Mouse (Mus musculus): ENCODE results near the gene Bcl11b. TPM values are rescaled to one million over a fixed set of nuclear protein-coding genes. Genes with fewer than 3 reads are reported as not detected.

Bcl11b gene
- total RNA-seq, 2 experiments from 2014 or later: not detected

- ATAC-seq (replicated peaks; ENCODE audit: low FRiP score, poor library complexity, severe bottlenecking): no peak
Measured at GRCm38 (mm10) chr12:107999751-108000714, 3.4 kb downstream of the Bcl11b start.

DNA sequence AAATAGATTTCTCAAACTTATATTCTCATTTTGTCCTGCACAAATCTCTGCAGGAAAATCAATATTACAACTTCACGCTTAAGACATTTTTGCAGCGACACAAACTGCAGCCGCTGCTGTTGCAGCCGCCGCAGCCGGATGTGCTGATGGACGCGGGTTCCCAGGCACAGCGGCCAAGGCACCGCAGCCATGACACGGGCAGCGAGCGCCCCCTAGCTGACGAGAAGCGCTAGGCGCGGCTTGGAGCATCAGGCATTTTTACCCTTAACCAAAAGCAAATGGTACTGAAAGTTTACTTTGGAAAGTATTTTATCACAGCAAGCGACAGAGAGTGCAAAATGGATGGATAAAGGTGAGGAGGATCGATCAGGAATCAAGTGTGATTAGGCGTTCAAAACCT is 4.7 kb downstream of the Bcl11b start:
- ATAC-seq (replicated peaks; ENCODE audit: low FRiP score, poor library complexity, severe bottlenecking): no peak

GRCm38 (mm10) chr12:107997901-107998300 is 5.5 kb downstream of the Bcl11b start:
- ATAC-seq (replicated peaks; ENCODE audit: low FRiP score, poor library complexity, severe bottlenecking): no peak

GRCm38 (mm10) chr12:107997241-107997640 is 6.2 kb downstream of the Bcl11b start:
- no peak for ATAC-seq (replicated peaks; ENCODE audit: low FRiP score, poor library complexity, severe bottlenecking)

DNA sequence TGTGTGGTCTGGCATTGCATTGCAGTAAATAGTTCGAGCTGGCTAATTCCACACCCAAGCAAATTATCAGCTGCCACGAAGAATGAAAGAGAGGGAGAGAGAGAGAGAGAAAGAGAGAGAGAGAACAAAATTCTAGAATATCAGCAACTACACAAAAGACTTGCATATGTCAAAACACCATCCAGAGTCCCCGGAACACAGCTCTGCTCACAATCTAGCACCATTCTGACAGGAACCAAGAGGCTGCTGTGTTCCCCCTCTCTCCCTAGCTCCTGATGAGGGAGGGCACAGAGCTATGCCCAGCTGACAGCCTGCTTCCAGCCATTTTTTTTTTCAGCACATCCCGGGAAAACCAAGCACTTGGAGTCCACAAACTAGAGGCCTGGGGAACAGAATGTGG is 6.6 kb downstream of the Bcl11b start:
- no peak for ATAC-seq (replicated peaks; ENCODE audit: low FRiP score, poor library complexity, severe bottlenecking)

- ATAC-seq (replicated peaks; ENCODE audit: low FRiP score, poor library complexity, severe bottlenecking): no peak
Measured at GRCm38 (mm10) chr12:107996216-107996615, 7.2 kb downstream of the Bcl11b start.

DNA sequence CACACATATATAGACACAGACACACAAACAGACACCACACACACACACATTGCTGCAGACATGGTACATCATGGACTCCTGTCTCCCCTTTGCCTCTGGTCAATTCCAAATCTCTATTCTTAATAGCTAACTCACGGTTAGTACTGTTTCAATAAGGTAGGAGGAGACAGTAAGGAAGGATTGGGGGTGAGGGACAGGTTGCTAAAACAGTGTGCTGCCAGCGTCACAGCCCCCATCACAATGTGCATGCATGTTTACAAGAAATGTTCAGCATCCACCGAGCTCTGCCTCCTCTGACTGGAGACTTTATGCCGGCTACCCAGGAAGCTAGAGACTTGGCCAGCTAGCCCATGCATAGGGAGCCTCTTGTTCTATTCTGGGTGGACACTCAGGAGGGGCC is 9.0 kb downstream of the Bcl11b start:
- no peak for ATAC-seq (replicated peaks; ENCODE audit: low FRiP score, poor library complexity, severe bottlenecking)

DNA sequence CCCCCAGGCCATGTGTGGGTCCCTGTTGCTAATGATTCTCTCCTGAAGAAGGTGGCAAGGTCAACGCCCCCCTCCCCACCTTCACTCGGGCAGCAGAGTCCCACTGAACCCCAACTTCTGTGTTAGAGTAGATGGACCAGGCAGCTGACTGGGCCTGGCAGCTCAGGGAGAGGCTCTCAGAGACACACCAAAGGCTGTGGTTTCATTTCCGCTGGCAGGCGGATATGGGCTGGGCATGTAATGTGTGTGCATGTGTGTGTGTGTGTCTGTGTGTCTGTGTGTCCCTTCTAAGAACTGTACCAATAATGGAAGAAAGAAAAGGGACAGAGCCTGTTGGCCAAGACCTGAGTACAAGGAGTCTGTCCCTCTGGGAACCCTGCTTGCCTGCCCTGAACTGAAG is 10.4 kb downstream of the Bcl11b start:
- ATAC-seq (replicated peaks; ENCODE audit: low FRiP score, poor library complexity, severe bottlenecking): no peak

DNA sequence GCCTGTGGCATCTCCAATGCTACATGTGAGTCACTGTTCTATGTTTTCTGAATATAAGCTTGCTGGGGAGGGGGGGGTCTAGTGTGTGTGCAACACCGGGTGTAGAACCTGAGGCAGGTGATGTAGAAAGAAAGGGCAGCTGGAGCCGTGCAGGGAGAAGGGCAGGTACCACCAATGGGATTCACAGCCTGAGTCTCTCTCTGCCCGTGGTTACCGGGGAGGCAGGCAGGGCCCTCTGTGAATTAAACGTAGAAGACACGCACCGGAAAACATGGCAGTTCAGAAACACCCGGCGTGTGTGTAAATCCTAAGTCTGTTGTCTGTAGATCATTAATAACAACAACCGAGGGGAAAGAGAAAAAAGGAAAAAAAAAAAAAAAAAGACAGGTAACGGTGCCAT is 12.2 kb downstream of the Bcl11b start:
- no peak for ATAC-seq (replicated peaks; ENCODE audit: low FRiP score, poor library complexity, severe bottlenecking)

- ATAC-seq (replicated peaks; ENCODE audit: low FRiP score, poor library complexity, severe bottlenecking): no peak
Measured at GRCm38 (mm10) chr12:107983211-107983610, 20.2 kb downstream of the Bcl11b start.

- no peak for ATAC-seq (replicated peaks; ENCODE audit: low FRiP score, poor library complexity, severe bottlenecking)
Measured at GRCm38 (mm10) chr12:107982306-107982705, 21.1 kb downstream of the Bcl11b start.

DNA sequence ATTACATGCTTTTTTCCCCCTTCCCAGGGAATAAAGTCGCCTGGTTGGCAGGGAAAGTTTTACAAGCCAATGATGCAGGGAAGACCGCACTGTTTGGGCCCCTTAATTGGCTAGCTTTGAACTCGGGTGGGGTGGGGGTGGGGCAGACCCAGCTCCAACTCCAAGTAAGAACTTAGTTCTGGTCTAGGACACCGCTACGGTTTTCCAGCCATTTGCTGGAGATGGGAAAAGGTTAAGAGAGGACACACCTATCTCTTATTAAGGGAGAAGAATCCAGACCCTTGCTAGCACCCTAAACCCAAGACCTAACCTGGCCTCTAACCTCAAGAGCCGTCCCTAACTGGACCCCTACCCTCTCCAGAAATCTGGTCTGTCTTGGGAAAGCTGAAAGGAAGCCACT is 22.2 kb downstream of the Bcl11b start:
- no peak for ATAC-seq (replicated peaks; ENCODE audit: low FRiP score, poor library complexity, severe bottlenecking)

- ATAC-seq (replicated peaks; ENCODE audit: low FRiP score, poor library complexity, severe bottlenecking): no peak
Measured at GRCm38 (mm10) chr12:107980261-107980961, 23.0 kb downstream of the Bcl11b start.

GRCm38 (mm10) chr12:107979710-107980260 is 23.6 kb downstream of the Bcl11b start:
- no peak for ATAC-seq (replicated peaks; ENCODE audit: low FRiP score, poor library complexity, severe bottlenecking)

DNA sequence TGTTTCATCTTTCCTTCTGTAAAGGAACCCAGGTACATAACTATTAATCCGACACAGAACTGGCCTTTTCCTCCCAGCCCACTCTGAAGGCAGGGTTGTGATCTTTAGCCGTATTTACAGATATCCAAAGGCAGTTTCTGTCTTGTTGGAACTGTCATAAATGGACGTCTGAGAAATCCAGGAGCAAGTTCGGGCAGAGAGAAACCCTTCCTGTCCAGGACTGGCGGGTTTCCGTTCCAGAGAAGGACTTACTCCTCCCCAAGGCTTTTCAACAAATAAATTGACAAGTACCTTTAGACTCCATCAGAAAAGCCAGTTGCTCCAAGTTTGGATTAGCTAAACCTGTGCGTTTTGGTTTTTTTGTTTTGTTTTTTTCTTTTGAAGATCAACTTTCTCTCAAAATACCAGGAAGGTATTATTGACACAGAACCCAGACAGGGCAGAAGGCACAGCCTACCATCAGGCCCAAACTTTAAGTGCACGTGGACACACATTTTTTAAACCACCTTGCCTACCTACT is 24.6 kb downstream of the Bcl11b start:
- ATAC-seq (replicated peaks; ENCODE audit: low FRiP score, poor library complexity, severe bottlenecking): no peak

DNA sequence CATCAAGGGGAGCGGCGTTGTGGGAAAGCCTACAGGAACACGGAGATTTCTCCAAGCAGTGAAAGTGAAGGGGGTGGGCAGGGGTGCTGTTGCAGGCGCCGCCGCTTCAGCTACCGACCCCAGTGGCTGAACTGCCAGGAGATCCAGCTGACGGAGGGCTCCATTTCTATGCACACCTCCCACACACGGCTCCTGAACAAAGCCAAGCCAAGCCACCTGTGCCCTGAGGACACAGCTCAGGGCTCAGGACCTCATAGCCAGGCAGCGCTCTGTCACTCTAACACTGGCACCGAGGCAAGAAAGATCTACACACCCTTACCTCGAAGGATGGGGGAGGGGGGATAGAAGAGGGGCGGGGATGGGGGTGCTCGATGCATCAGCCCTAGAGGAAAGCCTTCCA is 25.3 kb downstream of the Bcl11b start:
- no peak for ATAC-seq (replicated peaks; ENCODE audit: low FRiP score, poor library complexity, severe bottlenecking)

- no peak for ATAC-seq (replicated peaks; ENCODE audit: low FRiP score, poor library complexity, severe bottlenecking)
Measured at GRCm38 (mm10) chr12:107977534-107977933, 25.9 kb downstream of the Bcl11b start.

GRCm38 (mm10) chr12:107977086-107977485 is 26.3 kb downstream of the Bcl11b start:
- ATAC-seq (replicated peaks; ENCODE audit: low FRiP score, poor library complexity, severe bottlenecking): no peak

DNA sequence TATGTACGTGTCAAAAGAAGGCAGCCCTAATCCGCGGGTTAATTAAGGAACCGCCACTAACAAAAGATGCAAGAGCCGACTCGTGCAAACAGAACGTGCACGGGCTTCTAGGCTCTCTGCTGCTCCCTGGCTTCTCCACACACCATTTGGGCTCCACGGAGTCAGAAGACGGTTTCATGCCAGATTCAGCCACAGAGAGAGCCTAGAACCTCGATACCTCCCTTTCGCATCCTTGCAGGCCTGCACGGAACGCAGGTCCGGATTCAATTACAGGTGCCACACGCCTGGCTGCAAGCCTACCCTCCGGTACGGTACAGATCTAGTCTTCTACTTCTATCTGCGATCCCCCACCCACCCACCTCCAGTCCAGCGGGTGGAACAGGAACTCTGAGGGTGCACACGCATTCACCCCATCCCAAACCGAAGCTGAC is 26.8 kb downstream of the Bcl11b start:
- no peak for ATAC-seq (replicated peaks; ENCODE audit: low FRiP score, poor library complexity, severe bottlenecking)

DNA sequence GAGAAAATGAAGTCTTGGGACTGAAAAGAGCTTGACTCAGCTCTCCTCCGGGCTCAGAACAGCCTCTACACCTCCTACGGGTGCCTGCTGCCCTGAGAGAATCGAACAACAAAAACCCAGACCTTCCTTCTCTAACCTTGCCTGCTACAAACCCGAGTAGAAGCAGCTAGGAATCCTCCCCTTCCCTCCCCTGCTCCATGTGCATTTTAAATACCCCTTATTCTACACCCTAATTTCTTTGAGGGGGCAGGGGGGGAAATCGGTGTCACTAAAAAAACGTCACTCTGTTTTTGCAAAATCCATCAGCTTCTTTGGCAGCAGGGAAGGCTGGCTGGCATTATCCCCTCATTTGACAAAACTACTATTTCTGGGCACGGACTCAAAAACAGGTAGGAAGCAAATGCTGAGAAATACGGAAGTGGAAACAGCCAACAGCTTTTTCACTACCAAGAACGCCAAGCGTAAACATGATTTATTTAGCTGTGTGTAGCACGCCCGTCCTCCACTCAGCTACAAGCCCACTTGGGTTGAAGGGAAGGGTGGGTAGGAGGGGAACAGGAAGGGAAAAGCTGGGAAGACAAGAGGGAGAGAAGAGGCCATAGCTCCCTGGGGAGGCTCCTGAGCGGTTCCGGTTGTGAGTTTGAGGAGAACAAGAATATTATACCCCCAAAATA is 27.4 kb downstream of the Bcl11b start:
- no peak for ATAC-seq (replicated peaks; ENCODE audit: low FRiP score, poor library complexity, severe bottlenecking)
